Mouse (Mus musculus) heart, embryonic 16.5 days (tissue): ENCODE measurements around the gene Cmtr1. TPM values are rescaled to one million over a fixed set of nuclear protein-coding genes. Genes with fewer than 3 reads are reported as not detected.

Experiments
- ATAC-seq: fragments of 200-750 bp; cut with Nextera tagmentation; replicated peaks from 2 replicates; pipeline ENCODE4 v1.8.0; 2017; ENCODE audit warnings: moderate number of reproducible peaks; ENCODE audit not compliant: insufficient read depth, low FRiP score; ENCODE audit errors: extremely low read depth
- H3K27ac ChIP-seq: fragments of 300-500 bp; sonication (generic); 2 replicates; pipeline ENCODE4 v1.5.1; 2014; ENCODE audit warnings: mild to moderate bottlenecking, low read length, control low read depth, moderate library complexity
- H3K27me3 ChIP-seq: fragments of 300-500 bp; sonication (generic); 2 replicates; pipeline ENCODE4 v1.6.1; 2014; ENCODE audit warnings: low read length, mixed read lengths; ENCODE audit not compliant: control insufficient read depth, insufficient read depth
- H3K36me3 ChIP-seq: fragments of 300-500 bp; sonication (generic); 2 replicates; pipeline ENCODE4 v1.6.1; 2014; ENCODE audit not compliant: control insufficient read depth, insufficient read depth
- H3K4me1 ChIP-seq: fragments of 300-500 bp; sonication (generic); 2 replicates; pipeline ENCODE4 v1.6.1; 2014; ENCODE audit warnings: low read length, mixed read lengths; ENCODE audit not compliant: control insufficient read depth, insufficient read depth
- H3K4me2 ChIP-seq: fragments of 300-500 bp; sonication (generic); 2 replicates; pipeline ENCODE4 v1.6.1; 2014; ENCODE audit warnings: low read depth, mild to moderate bottlenecking, control low read depth, low read length
- H3K4me3 ChIP-seq: fragments of 300-500 bp; sonication (generic); 2 replicates; pipeline ENCODE4 v1.5.1; 2014; ENCODE audit warnings: mild to moderate bottlenecking, control low read depth, low read length
- H3K9ac ChIP-seq: fragments of 300-500 bp; sonication (generic); 2 replicates; pipeline ENCODE4 v1.6.1; 2014; ENCODE audit warnings: low read length, control low read depth
- H3K9me3 ChIP-seq: fragments of 300-500 bp; sonication (generic); replicated peaks from 2 replicates; pipeline ENCODE4 v1.6.1; 2016; ENCODE audit warnings: low read length; ENCODE audit not compliant: control insufficient read depth
- WGBS: fragments of 180-500 bp; shearing (Covaris S2); extraction: QIAGEN DNeasy Blood & Tissue Kit; methylation state at CpG from one replicate; pipeline ENCODE4 v1.1.7; 2014; 5-methylcytosine and 5-hydroxymethylcytosine counted together
- polyA plus RNA-seq: library from polyadenylated mRNA; unstranded; fragments of >200 nt; fragmentation: Nextera tagmentation; extraction: Ambion mirVana; gene quantifications from 2 replicates; pipeline ENCODE4 v1.2.1, GENCODE M21; 2015

Gene Cmtr1
- polyA plus RNA-seq, 1 experiment from 2014 or later: 90.5 TPM

DNA sequence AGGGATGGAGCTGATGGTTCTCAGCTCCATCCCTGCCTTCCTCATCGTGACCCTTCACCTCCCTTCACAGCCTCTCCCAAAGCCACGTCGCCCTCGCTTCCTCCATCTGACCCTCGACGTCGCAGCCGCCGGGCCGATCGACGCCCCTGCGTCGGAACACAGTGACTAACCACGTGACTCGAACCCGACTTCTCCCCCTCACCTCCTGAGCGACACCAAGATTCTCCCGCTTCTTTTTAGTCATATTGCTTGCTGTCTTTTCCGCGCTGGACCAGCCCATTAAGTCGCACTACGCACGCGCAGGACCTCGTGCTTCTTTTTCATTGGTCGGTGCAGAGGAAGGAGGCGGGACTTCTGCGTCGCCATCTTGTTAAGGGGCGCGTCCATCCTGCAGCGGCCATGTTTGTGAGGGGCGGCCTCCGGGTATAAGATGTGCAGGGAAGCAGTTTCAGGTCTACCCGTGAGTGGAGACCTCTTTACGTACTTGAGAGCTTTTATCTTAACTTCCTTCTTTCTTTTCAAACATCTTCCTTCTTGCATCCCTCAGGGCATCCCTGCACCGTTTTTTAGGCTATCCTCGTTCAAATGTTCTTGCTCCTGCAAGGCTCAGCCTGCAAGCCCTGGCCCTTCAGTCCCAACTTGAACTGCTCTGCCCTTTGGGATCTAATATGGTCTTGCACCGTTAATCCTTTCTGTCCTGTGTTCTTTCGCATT is 56.5 kb downstream of the Cmtr1 start, which contains the start of gene Ccdc167:
Gene Ccdc167 (minus strand): TSS at position 313 of the 714 bp plus-strand sequence.
- Histone ChIP-seq H3K9me3 (no peaks in the 10 kb centered on the region; the same call in 1 of the 2 replicates), H3K4me2 (peak within 1 kb of the TSS; percentile 79), H3K27me3 (no peaks in the 10 kb centered on the region), H3K4me1 (peaks cover 17% of the 10 kb centered on the region), H3K4me3 (peak within 1 kb of the TSS; percentile 60), H3K36me3 (no peaks in the 10 kb centered on the region), H3K9ac (peak within 1 kb of the TSS; percentile 69), H3K27ac (no peak within 1 kb of the TSS)
- peak; percentile 99 for ATAC-seq
- 5% methylated on average over 41 of the region's 41 CpGs for WGBS

GRCm38 (mm10) chr17:29718660-29719059 is 58.3 kb downstream of the Cmtr1 start:
- Histone ChIP-seq H3K4me2 (no peak overlapping the region), H3K4me1 (peaks cover 9% of the 10 kb centered on the region)
- 77% methylated on average over 8 of the region's 8 CpGs for WGBS

GRCm38 (mm10) chr17:29719628-29720575 is 59.5 kb downstream of the Cmtr1 start:
- H3K4me1 ChIP-seq: peaks cover 9% of the 10 kb centered on the region
- no peak overlapping the region for H3K4me3 ChIP-seq
- 75% methylated on average over 13 of the region's 13 CpGs for WGBS
- no peaks in the 10 kb centered on the region for H3K27me3 ChIP-seq
- H3K9ac ChIP-seq: no peak overlapping the region
- no peak for ATAC-seq
- no peaks in the 10 kb centered on the region for H3K36me3 ChIP-seq
- H3K9me3 ChIP-seq: peaks cover 3% of the 10 kb centered on the region; the same call in 1 of the 2 replicates
- no peak overlapping the region for H3K4me2 ChIP-seq
- H3K27ac ChIP-seq: no peak overlapping the region

More at GRCm38 (mm10) chr17:29718660-29719059, 58.3 kb downstream of the Cmtr1 start:
- peaks cover 3% of the 10 kb centered on the region; the same call in 1 of the 2 replicates for H3K9me3 ChIP-seq
- no peaks in the 10 kb centered on the region for H3K27me3 ChIP-seq
- ATAC-seq: no peak
- H3K9ac ChIP-seq: no peak overlapping the region
- H3K36me3 ChIP-seq: no peaks in the 10 kb centered on the region
- no peak overlapping the region for H3K4me3 ChIP-seq
- no peak overlapping the region for H3K27ac ChIP-seq

DNA sequence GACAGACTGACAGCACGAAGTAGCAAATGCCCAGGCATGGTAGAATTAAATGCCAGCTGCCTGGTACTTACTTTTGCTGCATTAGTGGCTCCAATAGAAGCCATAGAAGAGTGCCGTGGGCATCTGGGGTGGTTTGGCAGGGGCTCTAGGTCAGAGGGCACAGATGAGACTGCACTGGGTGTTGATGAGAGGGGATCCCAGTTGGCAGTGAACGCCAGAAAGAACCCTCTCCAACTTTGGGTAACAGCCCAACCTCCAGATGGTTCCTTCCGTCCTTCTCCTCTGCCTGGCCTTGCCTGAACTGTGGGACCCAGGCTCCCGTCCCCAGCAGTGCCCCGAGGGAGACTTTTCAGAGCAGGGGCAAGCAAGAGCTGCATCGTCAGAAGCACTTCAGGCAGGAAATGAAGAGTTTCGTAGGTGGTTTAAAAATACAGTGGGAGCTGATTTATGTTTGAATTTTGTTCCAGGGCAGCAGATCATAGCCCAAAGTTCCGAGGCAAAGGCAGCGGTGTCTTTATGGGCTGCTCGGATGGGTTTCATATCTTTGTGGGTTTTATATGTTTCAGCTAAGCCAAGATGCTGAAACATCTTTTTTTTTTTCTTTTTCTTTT is 60.5 kb downstream of the Cmtr1 start:
- Histone ChIP-seq H3K4me1 (peaks cover 9% of the 10 kb centered on the region), H3K9me3 (peaks cover 3% of the 10 kb centered on the region; the same call in 1 of the 2 replicates), H3K4me3 (no peak overlapping the region), H3K4me2 (no peak overlapping the region), H3K9ac (no peak overlapping the region), H3K36me3 (no peaks in the 10 kb centered on the region), H3K27ac (no peak overlapping the region), H3K27me3 (no peaks in the 10 kb centered on the region)
- WGBS: 73% methylated on average over 11 of the region's 11 CpGs
- ATAC-seq: no peak

GRCm38 (mm10) chr17:29724610-29725009 is 64.2 kb downstream of the Cmtr1 start:
- no peaks in the 10 kb centered on the region for H3K36me3 ChIP-seq
- 64% methylated on average over 6 of the region's 6 CpGs for WGBS
- H3K4me3 ChIP-seq: no peak overlapping the region
- peaks cover 3% of the 10 kb centered on the region; the same call in 1 of the 2 replicates for H3K9me3 ChIP-seq
- H3K4me2 ChIP-seq: no peak overlapping the region
- no peak overlapping the region for H3K27ac ChIP-seq
- ATAC-seq: no peak
- H3K4me1 ChIP-seq: no peaks in the 10 kb centered on the region
- H3K27me3 ChIP-seq: no peaks in the 10 kb centered on the region
- H3K9ac ChIP-seq: no peak overlapping the region

DNA sequence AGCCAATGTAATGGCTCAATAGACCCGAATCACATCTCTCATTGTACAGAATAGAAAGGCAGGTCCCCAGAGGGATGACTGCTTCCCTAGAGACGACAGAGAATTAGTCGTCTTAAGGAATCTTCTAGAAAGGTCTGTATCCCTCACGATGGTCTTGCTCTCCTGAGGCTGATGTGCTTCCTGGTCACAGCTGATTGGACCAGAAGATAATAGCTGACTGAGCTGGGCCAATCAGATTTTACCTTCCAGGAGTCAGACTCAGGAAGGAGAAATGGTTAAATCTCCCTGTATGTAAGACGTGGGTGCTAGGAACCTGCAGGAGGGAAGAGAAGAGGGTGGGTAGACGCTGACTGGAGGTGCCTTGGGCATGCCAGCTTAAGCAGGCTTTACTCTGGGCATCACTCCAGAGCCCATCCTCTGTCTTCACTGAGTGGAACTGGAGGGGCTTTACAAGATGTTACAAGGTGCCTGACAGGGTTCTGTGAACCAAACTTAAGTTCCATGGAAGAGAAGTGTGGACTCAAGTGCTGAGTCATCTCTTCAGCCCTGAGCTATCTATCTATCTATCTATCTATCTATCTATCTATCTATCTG is 64.7 kb downstream of the Cmtr1 start:
- peaks cover 3% of the 10 kb centered on the region; the same call in 1 of the 2 replicates for H3K9me3 ChIP-seq
- WGBS: 69% methylated on average over 6 of the region's 6 CpGs
- peaks cover 1% of the 10 kb centered on the region; the same call in 1 of the 2 replicates for H3K4me1 ChIP-seq
- no peak for ATAC-seq
- H3K36me3 ChIP-seq: no peaks in the 10 kb centered on the region
- no peak overlapping the region for H3K4me3 ChIP-seq
- no peak overlapping the region for H3K4me2 ChIP-seq
- no peak overlapping the region for H3K9ac ChIP-seq
- H3K27ac ChIP-seq: no peak overlapping the region
- H3K27me3 ChIP-seq: no peaks in the 10 kb centered on the region

GRCm38 (mm10) chr17:29728082-29728481 is 67.7 kb downstream of the Cmtr1 start:
- no peak for ATAC-seq
- no peak overlapping the region for H3K4me3 ChIP-seq
- no peaks in the 10 kb centered on the region for H3K27me3 ChIP-seq
- 44% methylated on average over 7 of the region's 8 CpGs for WGBS
- no peaks in the 10 kb centered on the region for H3K9me3 ChIP-seq
- H3K9ac ChIP-seq: no peak overlapping the region
- H3K4me2 ChIP-seq: no peak overlapping the region
- H3K27ac ChIP-seq: no peak overlapping the region
- H3K36me3 ChIP-seq: no peaks in the 10 kb centered on the region
- peaks cover 12% of the 10 kb centered on the region for H3K4me1 ChIP-seq

GRCm38 (mm10) chr17:29730510-29731265 is 70.3 kb downstream of the Cmtr1 start:
- H3K9me3 ChIP-seq: no peaks in the 10 kb centered on the region
- WGBS: 34% methylated on average over 13 of the region's 13 CpGs
- peaks cover 12% of the 10 kb centered on the region for H3K4me1 ChIP-seq
- ATAC-seq: peak; percentile 76
- no peak overlapping the region for H3K9ac ChIP-seq
- H3K4me3 ChIP-seq: no peak overlapping the region
- H3K27ac ChIP-seq: peak overlapping the region; percentile 56
- H3K4me2 ChIP-seq: no peak overlapping the region
- H3K27me3 ChIP-seq: no peaks in the 10 kb centered on the region
- no peaks in the 10 kb centered on the region for H3K36me3 ChIP-seq
